Mouse (Mus musculus) forebrain, embryonic 12.5 days (tissue): ENCODE data around the gene Kpnb1. TPM values are rescaled to one million over a fixed set of nuclear protein-coding genes. Genes with fewer than 3 reads are reported as not detected.

Experiments
- ATAC-seq: fragments of 200-750 bp; cut with Nextera tagmentation; 2 replicates; pipeline ENCODE4 v1.8.0; 2017; ENCODE audit warnings: moderate TSS enrichment; ENCODE audit not compliant: low FRiP score
- H3K27ac ChIP-seq: fragments of 300-500 bp; sonication (generic); 2 replicates; pipeline ENCODE4 v1.5.1; 2016; ENCODE audit warnings: mild to moderate bottlenecking
- H3K27me3 ChIP-seq: fragments of 300-500 bp; sonication (generic); 2 replicates; pipeline ENCODE4 v1.6.1; 2016; ENCODE audit warnings: mild to moderate bottlenecking
- H3K36me3 ChIP-seq: fragments of 300-500 bp; sonication (generic); replicated peaks from 2 replicates; pipeline ENCODE4 v1.6.1; 2016; ENCODE audit warnings: mild to moderate bottlenecking
- H3K4me1 ChIP-seq: fragments of 300-500 bp; sonication (generic); 2 replicates; pipeline ENCODE4 v1.6.1; 2016
- H3K4me2 ChIP-seq: fragments of 300-500 bp; sonication (generic); 2 replicates; pipeline ENCODE4 v1.6.1; 2016; ENCODE audit warnings: mild to moderate bottlenecking, moderate library complexity
- H3K4me3 ChIP-seq: fragments of 300-500 bp; sonication (generic); replicated peaks from 2 replicates; pipeline ENCODE4 v1.5.1; 2016; ENCODE audit warnings: mild to moderate bottlenecking
- H3K9ac ChIP-seq: fragments of 300-500 bp; sonication (generic); 2 replicates; pipeline ENCODE4 v1.6.1; 2016; ENCODE audit warnings: mild to moderate bottlenecking
- H3K9me3 ChIP-seq: fragments of 300-500 bp; sonication (generic); 2 replicates; pipeline ENCODE4 v1.6.1; 2016
- WGBS: fragments of 180-500 bp; shearing (Covaris S2); methylation state at CpG from one replicate; pipeline ENCODE4 v1.1.7; 2016; 5-methylcytosine and 5-hydroxymethylcytosine counted together
- microRNA-seq: library from miRNA; unstranded; fragments of <30 nt; microRNA quantifications from one replicate; pipeline ENCODE4, GENCODE M21; 2017
- polyA plus RNA-seq: library from polyadenylated mRNA; unstranded; fragments of >200 nt; fragmentation: Nextera tagmentation; extraction: Ambion mirVana; gene quantifications from 2 replicates; pipeline ENCODE4 v1.2.1, GENCODE M21; 2016

Kpnb1 gene
- polyA plus RNA-seq, 1 experiment from 2014 or later = 73.9 TPM

DNA sequence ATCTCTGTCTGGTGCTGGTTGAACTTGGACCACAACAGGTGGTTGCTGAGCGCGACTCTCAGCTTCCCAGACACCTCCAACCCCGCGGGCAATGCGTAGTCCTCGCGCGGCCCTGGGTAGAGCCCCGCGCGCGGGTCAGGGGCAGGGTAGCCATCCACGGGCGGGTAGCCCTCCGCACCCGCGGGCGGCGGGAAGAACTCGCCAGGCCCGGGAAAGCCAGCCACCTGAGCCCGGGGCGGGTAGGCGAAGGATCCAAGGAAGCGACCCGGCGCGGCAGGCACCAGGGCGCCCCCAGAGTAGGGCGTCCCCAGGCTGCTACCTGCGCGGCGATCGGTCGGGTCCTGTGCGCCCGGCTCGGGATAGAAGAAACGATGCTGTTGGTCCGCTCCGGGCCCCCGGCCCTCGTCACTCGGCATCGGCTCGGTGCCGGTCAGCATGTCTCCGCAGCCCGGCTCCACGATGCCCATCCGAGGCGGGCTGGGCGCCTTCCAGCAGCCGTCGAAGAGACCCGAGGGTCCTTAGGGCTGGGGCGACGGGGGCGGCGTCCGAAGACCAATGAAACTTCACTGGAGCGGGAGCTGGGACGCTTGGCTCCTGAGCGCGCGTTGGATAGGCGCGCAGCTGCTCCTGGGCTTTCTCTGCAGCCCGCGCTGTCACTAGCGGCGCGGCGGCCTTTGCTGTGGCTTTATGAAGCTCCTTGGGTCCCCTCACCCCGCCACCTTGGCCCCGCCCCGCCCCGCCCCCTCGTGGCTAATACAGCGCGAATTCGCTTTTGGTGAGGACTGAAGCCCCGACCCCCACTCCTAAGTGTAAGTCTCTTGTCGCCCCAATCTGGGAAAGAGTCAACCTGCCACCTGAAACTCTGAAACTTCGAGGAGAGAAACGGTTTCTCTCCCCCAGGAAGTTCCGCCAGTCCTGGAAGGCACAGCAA, 72.7 kb downstream of the Kpnb1 start, which contains the start of gene Tbx21:
Gene Tbx21, minus strand, starts transcription at position 661 of the 931 bp plus-strand sequence.
- H3K4me1 ChIP-seq = peaks cover 21% of the 10 kb centered on the region
- H3K36me3 ChIP-seq = no peaks in the 10 kb centered on the region
- under 1% methylated on average over 86 of the region's 87 CpGs for WGBS
- H3K27ac ChIP-seq = no peak within 1 kb of the TSS
- no peaks in the 10 kb centered on the region for H3K9me3 ChIP-seq
- peak within 1 kb of the TSS; percentile 69 for H3K4me2 ChIP-seq
- H3K9ac ChIP-seq = peak within 1 kb of the TSS; percentile 42; the same call in 1 of the 2 replicates
- ATAC-seq = no peak
- peak within 1 kb of the TSS; percentile 41 for H3K4me3 ChIP-seq
- H3K27me3 ChIP-seq = peaks cover 88% of the 10 kb centered on the region

DNA sequence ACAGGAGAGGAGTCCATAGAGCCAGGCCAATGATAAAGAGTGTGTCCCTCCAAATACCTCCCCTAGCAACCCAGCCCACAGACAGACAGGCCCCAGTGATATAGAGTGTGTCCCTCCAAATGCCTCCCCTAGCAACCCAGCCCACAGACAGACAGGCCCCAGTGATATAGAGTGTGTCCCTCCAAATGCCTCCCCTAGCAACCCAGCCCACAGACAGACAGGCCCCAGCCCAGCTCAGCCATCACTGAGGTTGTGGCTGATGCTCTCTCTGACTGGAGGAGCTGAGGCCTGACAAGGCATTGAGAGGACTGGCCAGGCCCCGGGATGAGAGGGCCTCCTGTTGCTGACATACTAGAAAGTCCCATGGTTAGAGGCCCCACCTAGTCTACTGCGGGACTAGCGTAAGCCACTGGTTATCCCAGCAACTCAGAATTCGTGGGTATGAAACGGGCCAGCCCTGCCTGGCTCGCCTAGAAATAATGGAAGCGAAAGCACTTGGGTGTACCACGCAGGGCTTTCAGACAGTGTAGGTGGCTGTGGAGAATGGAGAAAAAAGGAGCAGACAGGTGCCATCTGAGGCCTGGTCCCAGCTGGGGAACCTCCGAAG, 75.1 kb downstream of the Kpnb1 start:
- Histone ChIP-seq H3K9ac (no peak overlapping the region), H3K36me3 (no peaks in the 10 kb centered on the region), H3K27me3 (peaks cover 75% of the 10 kb centered on the region), H3K9me3 (no peaks in the 10 kb centered on the region), H3K4me2 (no peak overlapping the region), H3K4me3 (no peak overlapping the region), H3K27ac (no peak overlapping the region), H3K4me1 (peaks cover 21% of the 10 kb centered on the region)
- WGBS = 83% methylated on average over 9 of the region's 9 CpGs
- ATAC-seq = no peak

Small RNAs within 50 kb of the gene (microRNA-seq; reads per million reads assigned to microRNA genes)
- not detected for gene Mir7235

Other genes starting within 250 kb of the Kpnb1 start
- gene Pnpo, start 243.9 kb downstream of the Kpnb1 start, polyA plus RNA-seq = 17.2 and 17.4 TPM in 2 replicates
- 23.1 and 27.2 TPM in 2 replicates for gene Sp2, start 204.9 kb downstream of the Kpnb1 start, polyA plus RNA-seq
- gene Sp6, start 174.5 kb downstream of the Kpnb1 start, polyA plus RNA-seq = 0.26 and 0.51 TPM in 2 replicates
- gene Scrn2, start 157.9 kb downstream of the Kpnb1 start, polyA plus RNA-seq = 26.0 and 28.0 TPM in 2 replicates
- 2.3 and 3.2 TPM in 2 replicates for gene Lrrc46, start 146.5 kb downstream of the Kpnb1 start, polyA plus RNA-seq
- 64.0 and 65.8 TPM in 2 replicates for gene Mrpl10, start 146.3 kb downstream of the Kpnb1 start, polyA plus RNA-seq
- gene Osbpl7, start 137.3 kb downstream of the Kpnb1 start, polyA plus RNA-seq = 8.2 and 8.7 TPM in 2 replicates
- gene Tbx21, start 72.5 kb downstream of the Kpnb1 start, polyA plus RNA-seq = 0.19 and 0.33 TPM in 2 replicates
- 5.7 and 6.5 TPM in 2 replicates for gene Tbkbp1, start 36.4 kb downstream of the Kpnb1 start, polyA plus RNA-seq
- gene Npepps, start 92.8 kb upstream of the Kpnb1 start, polyA plus RNA-seq = 138 and 146 TPM in 2 replicates
- 51.3 and 53.3 TPM in 2 replicates for gene Mrpl45, start 127.8 kb upstream of the Kpnb1 start, polyA plus RNA-seq
- gene Gpr179, start 164.2 kb upstream of the Kpnb1 start, polyA plus RNA-seq = 0.11 and 0.22 TPM in 2 replicates
- gene Socs7, start 174.7 kb upstream of the Kpnb1 start, polyA plus RNA-seq = 7.9 and 8.0 TPM in 2 replicates
- gene Arhgap23, start 227.7 kb upstream of the Kpnb1 start, polyA plus RNA-seq = 4.2 and 5.1 TPM in 2 replicates